Mouse (Mus musculus) liver, embryonic 14.5 days (tissue): ENCODE measurements around the gene Mta2.

Experiments
- CTCF ChIP-seq: IDR thresholded peaks from 2 replicates; pipeline ENCODE4 v1.5.1; 2016; ENCODE audit warnings: antibody characterized with exemption, low read depth, control low read depth
- EP300 ChIP-seq: IDR thresholded peaks from 2 replicates; pipeline ENCODE4 v1.6.1; 2016; ENCODE audit warnings: antibody characterized with exemption, low read depth

GRCm38 (mm10) chr19:8952241-8952640 is 10.6 kb downstream of the Mta2 start:
- no peak for TF ChIP-seq CTCF
- TF ChIP-seq EP300: no peak
